Mouse (Mus musculus): Measurements from ENCODE around the gene Saa1.
A peak's percentile ranks its signal among the peaks of the same experiment; 100 is the strongest.

Saa1 gene

GRCm38 (mm10) chr7:46718591-46719270, 24.0 kb downstream of the Saa1 start:
- DNase-seq = peak; percentile 79 to 89

- DNase-seq = peak; percentile 52 to 58
These were observed 25.9 kb downstream of the Saa1 start for GRCm38 (mm10) chr7:46716897-46717296.

GRCm38 (mm10) chr7:46715600-46715999, 27.2 kb downstream of the Saa1 start, which contains the start of gene Saa3:
Gene Saa3 (minus strand): TSS chr7:46715700.
- no peak for DNase-seq

GRCm38 (mm10) chr7:46714518-46714917, 28.3 kb downstream of the Saa1 start:
- DNase-seq = peak; percentile 89

GRCm38 (mm10) chr7:46712250-46712649, 30.5 kb downstream of the Saa1 start:
- no peak for DNase-seq

- peak; percentile 93 to 97 for DNase-seq
These were observed 32.4 kb downstream of the Saa1 start, which contains the start of gene Saal1 for GRCm38 (mm10) chr7:46710390-46710844. Gene Saal1 (minus strand): TSS chr7:46710680.

- peak; percentile 69 to 75 for DNase-seq
These were observed 42.2 kb downstream of the Saa1 start for GRCm38 (mm10) chr7:46700521-46701025.

- no peak for DNase-seq
These were observed 46.0 kb downstream of the Saa1 start for GRCm38 (mm10) chr7:46696754-46697153.

All from cerebellum, postnatal 14 days (tissue).